Mouse (Mus musculus) E14TG2a.4 (cell line): ENCODE measurements at regions not wholly inside any gene's neighbourhood (a gene's known extent, or its start where the extent isn't known, plus 50 kb on each side); places are given as distances from the start of the nearest gene placed in this dataset.

Source experiments
- CTCF ChIP-seq: conservative IDR thresholded peaks from 2 replicates; pipeline ENCODE4 v1.5.1; 2014; ENCODE audit warnings: low read length
- NANOG ChIP-seq: IDR thresholded peaks from 2 replicates; pipeline ENCODE4 v1.6.1; 2014; ENCODE audit warnings: borderline replicate concordance, low read length, mixed read lengths
- POU5F1 ChIP-seq: IDR thresholded peaks from 2 replicates; pipeline ENCODE4 v1.6.1; 2014; ENCODE audit warnings: low read length, borderline replicate concordance

- no peak for TF ChIP-seq CTCF
- no peak for TF ChIP-seq POU5F1
- TF ChIP-seq NANOG: no peak
Observed at GRCm38 (mm10) chrX:99561995-99562394, 90.9 kb upstream of the Pja1 start.
